Mouse (Mus musculus) spleen, embryonic (tissue): ENCODE results near the gene Krt9.

Experiments
- CTCF ChIA-PET: fragments of 350-600 bp; sonication (Branson Sonifier 250); formaldehyde crosslinking; loops from one replicate; lab custom pipeline; 2022; lab: Charles Lee

Krt9 gene

GRCm38 (mm10) chr11:100148615-100149330 is 44.3 kb downstream of the Krt9 start, which contains the start of gene Krt19:
TSS of gene Krt19 (minus strand) at chr11:100148665.
- CTCF ChIA-PET = interaction anchor here (0.5 kb wide), 1 partner anchor 22 kb away, joined by 14 read pairs; no protein-coding TSS in a partner anchor

- CTCF ChIA-PET = interaction anchor here (0.5 kb wide), 1 partner anchor 23 kb away, joined by 14 read pairs; no protein-coding TSS in a partner anchor
Observed at GRCm38 (mm10) chr11:100147566-100148353, 45.3 kb downstream of the Krt9 start.

GRCm38 (mm10) chr11:100145858-100146560 is 47.0 kb downstream of the Krt9 start:
- CTCF ChIA-PET = no interaction called here

- CTCF ChIA-PET = no interaction called here
Observed at GRCm38 (mm10) chr11:100145104-100145503, 47.9 kb downstream of the Krt9 start.

GRCm38 (mm10) chr11:100140966-100141365 is 52.1 kb downstream of the Krt9 start:
- CTCF ChIA-PET = no interaction called here

- CTCF ChIA-PET = no interaction called here
Observed at GRCm38 (mm10) chr11:100139391-100139790, 53.7 kb downstream of the Krt9 start.

GRCm38 (mm10) chr11:100138809-100139208 is 54.2 kb downstream of the Krt9 start:
- CTCF ChIA-PET = no interaction called here

- CTCF ChIA-PET = no interaction called here
Observed at GRCm38 (mm10) chr11:100137693-100138092, 55.4 kb downstream of the Krt9 start.
